Mouse (Mus musculus) ES-Bruce4 (cell line): ENCODE measurements around the gene Plcg2.

Experiments
- CTCF ChIP-seq: IDR thresholded peaks from one replicate; pipeline ENCODE4 v1.8.1; 2011; ENCODE audit warnings: low read depth, low read length
- POLR2A ChIP-seq: IDR thresholded peaks from one replicate; pipeline ENCODE4 v1.8.1; 2011; ENCODE audit warnings: low read length; ENCODE audit not compliant: insufficient read depth

GRCm38 (mm10) chr8:117639631-117640030 is 141.5 kb downstream of the Plcg2 start:
- TF ChIP-seq CTCF (peak; percentile 47), POLR2A (no peak)
